Mouse (Mus musculus) layer of hippocampus, adult 11-12 months (tissue): ENCODE measurements around the gene Zfp398.
"Not testable (repeated sequence)": the region's sequence is repeated elsewhere in the genome, so short reads cannot be mapped to it uniquely, and the experiment has no call there.

Experiments used
- DNase-seq: peaks from one replicate; pipeline ENCODE4 v3.0.0; 2022; ENCODE audit warnings: low spot score

Gene Zfp398

DNA sequence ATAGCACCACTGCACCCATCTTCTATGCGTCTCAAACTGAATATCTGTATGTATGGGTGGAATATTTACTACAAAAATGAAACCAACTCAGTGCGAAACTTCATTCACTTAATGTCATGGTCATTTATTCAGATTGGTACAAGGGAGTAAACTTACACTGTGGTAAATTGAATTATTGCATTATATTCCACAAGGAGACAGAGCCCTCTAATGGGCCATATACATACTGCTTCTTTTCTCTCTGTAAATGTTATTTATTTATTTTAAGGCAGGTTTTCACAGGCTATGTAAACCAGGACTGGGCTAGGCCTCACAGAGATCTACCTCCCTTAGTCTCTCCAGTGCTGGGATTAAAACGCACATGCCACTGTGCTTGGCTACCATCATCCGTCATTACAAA lies 8.0 kb upstream of the Zfp398 start:
- DNase-seq, result no peak

DNA sequence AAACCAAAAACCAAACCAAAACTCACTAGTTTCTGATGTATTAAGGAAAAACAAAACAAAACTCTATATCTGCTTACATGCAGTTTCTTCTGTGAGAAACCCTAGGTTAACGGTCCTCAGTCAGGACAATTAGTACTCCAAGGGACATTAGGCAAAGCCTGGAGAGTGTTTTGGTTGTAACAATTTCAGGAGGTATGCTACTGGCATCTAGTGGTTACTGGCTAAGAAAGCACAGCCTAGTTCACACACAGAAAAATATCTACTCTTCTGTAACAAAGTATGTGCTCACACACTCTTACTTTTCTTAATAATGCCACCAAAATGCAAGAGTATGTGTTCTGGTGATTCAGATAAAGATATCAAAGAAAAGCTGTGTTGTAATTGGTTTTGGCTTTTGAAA lies 6.5 kb upstream of the Zfp398 start:
- DNase-seq, result no peak

DNA sequence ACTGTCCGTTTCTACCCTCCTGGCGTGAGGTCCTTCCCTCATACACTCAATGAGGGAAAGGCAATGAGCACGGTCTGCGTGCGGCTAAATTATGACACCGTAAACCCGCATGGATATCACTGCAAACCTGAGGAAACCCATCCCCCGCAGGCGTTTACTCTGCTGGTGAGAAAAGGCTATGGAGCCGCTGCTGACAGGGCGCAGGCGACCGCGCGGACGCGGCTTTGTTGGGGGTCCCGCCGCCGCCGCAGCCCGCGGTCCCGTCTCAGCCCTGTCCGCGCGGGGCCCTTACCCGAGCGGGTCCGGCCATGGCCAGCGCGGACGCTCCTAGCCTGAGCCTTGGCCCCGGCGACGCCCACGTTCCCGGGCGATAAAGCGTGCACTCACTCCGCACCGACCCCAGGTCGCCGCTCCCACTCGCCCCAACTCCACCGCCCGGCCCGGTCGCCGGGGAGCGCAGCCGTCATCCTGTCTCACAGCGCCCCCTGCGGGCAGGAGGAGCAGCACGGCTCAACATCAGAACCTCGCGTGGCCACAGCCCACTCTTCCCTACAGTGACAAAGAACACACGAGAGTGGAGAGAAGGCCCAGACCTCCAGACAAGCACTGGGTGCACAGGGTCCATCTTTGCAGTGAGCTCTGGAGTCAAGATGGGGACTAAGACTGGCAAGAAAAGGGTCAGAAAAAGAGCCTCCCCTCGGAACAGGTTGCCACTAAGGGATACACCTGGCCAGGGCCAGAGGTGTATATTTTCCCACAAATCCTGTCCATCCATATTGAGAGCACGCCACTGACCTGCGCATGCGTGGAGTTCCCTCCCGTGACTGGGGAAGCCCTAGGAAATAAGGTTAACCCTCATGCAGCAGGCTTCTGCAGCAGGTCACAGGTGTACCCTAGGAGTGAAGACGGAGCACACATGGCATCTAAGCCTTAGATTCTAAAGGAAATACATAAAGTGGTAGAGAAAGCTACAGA lies 5.1 kb upstream of the Zfp398 start, which contains the start of gene Zfp786:
Gene Zfp786 (minus strand): TSS at position 764 of the 975 bp plus-strand sequence.
- peak; percentile 91 for DNase-seq

DNA sequence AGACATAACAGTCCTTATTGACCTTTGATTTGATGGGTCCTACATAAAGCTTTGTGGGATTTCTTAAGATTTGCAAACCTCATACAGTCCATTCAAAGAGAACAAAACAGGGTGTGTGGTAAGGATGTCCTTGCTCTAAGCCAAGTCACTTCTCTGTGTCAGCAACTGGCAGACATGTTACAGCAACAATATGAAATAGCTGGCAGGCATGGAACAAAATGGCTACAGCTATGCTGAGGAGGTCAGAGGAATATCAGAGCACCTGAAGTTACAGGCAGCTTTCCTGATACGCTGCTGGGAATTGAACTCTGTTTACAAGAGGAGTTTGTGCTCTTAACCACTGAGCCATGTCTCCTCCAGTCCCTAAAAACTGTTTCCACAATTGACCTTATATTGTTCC lies 3.2 kb upstream of the Zfp398 start:
- no peak for DNase-seq

DNA sequence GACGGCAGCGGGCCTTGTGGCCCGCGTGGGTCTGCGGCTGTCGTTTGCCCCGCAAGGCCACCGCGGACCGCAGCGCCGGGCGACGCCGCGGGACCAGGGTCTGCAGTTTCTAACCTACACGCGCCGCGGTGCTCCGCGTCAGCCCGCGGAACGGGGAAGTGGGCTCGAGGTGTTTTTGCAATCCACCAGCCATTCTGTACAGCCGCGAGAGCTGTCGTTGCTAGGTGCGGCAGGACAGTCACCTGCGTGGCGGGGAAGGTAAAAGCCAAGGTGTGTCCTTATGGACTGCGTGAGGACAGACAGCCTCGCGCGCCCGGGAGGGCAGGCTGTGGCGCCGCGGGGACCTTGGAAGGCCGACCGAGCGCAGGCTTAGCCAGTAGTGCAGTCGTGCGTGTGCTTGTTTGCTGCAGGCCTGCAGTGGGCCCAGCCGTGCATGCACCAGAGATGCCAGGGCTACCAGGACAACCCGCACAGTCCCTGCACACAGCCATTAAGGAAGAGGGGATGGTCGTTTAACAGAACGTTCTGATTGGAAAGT lies 592 bp downstream of the Zfp398 start:
- DNase-seq, result peak; percentile 47

DNA sequence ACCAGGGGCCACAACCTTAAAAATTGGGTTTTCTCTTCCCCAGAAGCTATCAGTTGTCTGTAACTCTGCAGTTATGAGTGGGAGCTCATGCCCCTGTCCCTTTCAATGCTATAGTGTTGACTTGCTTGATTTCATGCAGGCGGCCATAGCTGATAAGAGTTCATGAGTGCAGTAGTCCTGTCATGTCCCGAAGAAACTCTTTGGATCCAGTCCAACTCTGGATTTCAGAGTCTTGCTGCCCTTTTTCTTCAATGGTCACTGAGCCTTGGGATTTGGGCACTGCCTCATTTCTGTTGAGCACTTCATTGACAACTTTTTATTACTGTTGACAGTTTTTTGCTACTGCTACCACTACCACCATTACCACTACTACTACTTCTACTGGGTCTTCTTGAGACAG lies 2.2 kb downstream of the Zfp398 start:
- DNase-seq, result no peak

DNA sequence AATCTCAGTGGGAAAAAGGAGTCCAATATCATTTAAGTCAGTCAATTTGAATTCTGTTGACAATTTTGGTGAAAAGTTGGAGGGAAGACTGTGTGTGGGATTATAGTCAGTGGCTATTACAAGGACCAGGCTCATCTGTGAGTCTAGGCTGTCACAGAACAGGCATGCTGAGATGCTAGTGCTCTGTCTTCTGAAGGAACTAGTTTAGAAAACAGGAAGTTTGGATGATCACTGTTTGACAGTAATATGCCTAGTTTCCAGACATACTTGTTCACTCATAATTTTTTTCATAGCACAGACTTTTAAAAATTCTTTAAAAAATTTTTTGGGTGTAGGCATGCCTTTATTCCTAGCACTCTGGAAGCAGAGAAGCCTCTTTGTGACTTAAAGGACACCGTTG lies 5.6 kb downstream of the Zfp398 start:
- DNase-seq, result no peak

DNA sequence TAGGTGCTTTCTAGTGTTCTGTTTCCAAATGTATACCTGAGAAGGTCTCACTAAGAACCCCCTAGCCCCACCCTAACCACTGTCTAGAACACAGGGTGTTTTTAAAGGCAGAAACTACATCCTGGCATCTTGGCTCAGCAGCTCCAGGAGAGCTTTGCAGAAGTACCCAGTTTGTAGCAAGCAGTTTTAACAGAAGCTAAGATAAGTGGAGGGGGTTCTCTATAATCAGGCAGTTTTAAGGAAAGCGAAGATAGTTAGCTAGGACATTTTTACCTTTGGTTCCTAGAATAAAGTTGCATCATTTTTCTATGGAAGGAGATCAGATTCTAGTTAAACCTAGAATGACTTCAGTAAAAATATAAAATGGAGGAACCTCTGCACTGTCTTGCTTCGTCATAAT lies 6.4 kb downstream of the Zfp398 start:
- no peak for DNase-seq

DNA sequence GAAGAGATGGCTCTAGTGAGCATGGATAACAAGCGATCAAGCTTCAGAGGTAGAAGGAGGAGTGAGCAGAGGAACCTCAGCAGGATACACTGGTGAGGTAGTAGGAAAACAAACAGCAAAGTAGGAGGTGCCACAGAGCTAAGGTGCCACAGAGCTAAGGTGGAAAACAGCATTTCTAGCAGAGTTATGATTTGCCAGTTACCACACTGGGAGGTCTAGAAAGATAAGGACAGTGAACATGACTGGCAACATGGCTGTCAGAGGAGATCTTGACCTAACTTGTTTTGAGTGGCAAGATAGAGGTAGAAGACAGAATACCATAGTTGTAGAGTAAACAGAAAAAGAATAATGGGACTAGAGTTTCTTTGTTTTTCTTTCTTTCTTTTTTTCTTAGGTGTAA lies 6.9 kb downstream of the Zfp398 start:
- no peak for DNase-seq

DNA sequence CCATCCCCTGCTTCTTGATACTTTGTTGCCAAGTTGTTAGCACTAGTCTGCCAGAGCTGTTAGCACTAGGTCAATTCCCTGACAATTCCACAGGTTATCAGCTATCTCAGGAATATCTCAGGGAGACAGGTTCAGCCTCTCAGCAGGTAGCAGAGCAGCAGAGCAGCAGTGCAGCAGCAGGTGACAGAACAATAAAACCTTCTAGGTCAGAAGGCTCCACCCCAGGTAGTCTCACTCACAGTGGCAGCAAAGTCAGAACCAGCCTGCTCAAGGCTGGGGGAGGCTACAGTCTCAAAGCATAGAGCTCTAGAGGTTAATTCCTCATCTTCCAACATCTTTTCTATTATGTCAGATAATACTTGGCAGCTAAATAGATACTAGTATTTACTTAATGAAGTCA lies 10.3 kb downstream of the Zfp398 start:
- no peak for DNase-seq

DNA sequence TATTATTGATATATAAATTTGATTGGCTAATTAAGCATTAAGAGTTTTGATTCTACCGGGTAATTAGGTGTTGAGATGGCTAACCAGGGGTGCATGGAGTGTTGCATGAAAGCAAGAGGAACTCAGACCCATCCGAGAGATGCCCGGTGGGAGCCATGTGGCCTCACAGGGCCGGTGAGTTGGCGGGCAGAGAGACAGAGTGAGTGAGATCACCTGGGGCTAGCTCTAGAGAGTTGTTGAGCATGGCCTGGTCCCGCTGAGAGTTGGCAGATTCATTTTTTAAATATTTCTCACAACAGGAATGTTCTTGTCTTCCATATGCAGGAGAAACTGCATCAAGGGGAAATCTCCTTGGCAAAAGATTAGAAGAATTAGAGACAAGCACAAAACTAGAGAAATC lies 21.8 kb downstream of the Zfp398 start:
- no peak for DNase-seq

DNA sequence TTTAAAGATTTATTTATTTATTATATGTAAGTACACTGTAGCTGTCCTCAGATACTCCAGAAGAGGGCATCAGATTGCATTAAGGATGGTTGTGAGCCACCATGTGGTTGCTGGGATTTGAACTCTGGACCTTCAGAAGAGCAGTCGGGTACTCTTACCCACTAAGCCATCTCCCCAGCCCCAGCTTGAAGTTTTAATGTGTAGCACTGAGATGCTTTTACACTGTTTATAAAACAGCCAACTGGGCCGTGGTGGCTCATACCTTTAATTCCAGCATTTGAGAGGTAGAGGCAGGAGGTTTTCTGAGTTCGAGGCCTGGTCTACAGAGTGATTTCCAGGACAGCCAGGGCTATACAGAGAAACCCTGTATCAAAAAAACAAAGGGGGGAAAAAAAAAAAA lies 22.3 kb downstream of the Zfp398 start:
- DNase-seq, result not testable (repeated sequence)

DNA sequence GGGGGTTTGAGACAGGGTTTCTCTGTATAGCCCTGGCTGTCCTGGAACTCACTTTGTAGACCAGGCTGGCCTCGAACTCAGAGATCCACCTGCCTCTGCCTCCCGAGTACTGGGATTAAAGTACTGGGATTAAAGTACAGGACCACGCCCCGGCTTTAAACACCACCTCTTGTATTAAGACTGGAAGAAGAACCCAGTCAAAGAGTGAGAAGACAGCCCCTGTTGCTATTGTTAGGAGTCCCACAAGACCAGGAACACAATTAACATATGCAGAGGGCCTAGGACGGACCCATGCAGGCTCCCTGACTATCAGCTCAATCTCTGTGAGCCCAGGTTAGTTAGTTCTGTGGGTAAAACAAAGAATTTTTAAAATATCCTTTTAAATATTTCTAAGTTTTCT lies 36.8 kb downstream of the Zfp398 start:
- DNase-seq, result no peak

DNA sequence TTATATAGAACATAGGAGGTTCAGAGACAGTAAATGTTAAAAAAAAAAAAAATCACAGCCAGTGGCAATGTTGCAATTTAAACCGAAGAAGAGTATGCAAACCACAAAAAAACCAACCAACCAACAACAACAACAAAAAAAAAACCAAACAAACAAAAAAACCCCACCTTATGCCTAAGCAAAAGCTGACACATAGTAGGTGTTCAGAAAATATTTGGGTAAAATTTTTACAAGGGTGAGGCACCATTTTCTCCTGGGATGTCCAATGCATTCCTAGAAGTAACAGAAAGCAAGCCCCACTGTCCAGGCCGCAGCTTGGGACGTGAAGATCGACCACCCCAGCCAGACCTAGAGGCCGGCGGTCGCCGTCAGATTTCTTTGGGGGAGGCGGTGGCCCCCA lies 41.6 kb downstream of the Zfp398 start, which contains the start of gene Zfp282:
Gene Zfp282 (plus strand): TSS at position 147 of the 400 bp plus-strand sequence.
- no peak for DNase-seq

DNA sequence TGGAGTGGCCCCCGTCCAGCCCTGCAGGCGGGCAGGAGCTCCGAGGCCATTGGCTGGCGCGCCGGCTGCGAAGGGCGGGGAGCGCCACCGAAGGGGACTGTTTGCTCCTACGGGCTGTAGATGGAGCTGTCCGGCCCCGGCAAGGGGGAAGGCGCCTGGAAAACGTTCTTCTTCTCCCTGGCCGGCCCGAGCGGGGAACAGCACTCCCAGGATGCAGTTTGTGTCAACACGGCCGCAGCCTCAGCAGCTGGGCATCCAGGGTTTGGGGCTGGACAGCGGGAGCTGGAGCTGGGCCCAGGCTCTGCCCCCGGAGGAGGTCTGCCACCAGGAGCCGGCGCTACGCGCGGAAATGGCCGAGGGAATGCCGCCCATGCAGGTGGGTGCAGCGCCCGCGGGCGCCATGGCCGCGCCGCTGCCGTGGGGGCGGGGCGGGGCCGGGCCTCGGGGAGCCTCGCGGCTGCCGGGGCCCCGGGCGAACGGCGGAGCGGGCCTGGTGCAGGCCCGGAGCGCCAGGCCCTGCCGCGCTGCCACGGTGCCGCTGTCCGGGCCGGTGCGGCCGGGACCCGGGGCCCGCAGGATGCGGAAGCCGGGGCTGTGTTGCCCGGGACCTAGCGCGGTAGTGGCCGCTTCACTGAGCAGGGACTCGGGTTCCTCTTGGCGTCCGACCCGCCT lies 42.1 kb downstream of the Zfp398 start:
- peak; percentile 89 for DNase-seq

DNA sequence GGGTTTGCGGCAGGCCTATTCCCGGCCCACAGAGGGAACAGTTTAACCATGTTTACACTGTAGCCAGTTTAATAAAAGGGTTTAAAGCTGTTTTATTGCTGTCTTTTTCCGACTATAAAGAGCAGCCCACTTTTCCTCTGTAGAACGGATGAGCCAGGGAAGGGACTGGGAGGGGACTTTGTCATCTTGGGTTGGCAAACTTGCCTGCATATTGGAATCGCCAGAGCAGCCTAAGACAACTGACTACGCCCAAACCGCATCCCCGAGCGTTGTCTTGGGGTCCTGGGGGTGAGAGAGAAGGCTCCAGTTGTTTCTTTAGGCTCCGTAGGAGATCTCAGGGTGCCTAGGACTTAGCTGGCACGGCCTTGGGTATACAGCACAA lies 42.7 kb downstream of the Zfp398 start:
- DNase-seq, result no peak

DNA sequence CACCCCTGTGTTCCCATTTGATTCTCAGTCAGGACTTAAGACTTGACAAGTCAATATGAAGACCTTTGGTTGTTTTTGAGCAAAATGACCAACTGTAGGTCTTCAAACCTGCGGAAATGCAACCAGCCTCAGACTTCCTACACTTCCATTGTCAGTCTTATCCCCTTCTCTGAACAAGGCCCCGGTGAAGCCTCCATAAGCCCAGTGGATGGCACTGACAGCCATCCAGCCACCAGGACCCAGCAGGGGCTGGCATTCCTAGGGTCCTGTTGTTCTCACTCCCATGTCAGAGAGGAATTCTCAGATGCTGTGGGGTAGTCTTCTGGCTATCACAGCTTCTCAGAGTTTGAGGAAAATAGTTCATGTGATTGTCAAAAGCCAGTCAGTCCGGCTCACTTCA lies 43.1 kb downstream of the Zfp398 start:
- DNase-seq, result no peak

DNA sequence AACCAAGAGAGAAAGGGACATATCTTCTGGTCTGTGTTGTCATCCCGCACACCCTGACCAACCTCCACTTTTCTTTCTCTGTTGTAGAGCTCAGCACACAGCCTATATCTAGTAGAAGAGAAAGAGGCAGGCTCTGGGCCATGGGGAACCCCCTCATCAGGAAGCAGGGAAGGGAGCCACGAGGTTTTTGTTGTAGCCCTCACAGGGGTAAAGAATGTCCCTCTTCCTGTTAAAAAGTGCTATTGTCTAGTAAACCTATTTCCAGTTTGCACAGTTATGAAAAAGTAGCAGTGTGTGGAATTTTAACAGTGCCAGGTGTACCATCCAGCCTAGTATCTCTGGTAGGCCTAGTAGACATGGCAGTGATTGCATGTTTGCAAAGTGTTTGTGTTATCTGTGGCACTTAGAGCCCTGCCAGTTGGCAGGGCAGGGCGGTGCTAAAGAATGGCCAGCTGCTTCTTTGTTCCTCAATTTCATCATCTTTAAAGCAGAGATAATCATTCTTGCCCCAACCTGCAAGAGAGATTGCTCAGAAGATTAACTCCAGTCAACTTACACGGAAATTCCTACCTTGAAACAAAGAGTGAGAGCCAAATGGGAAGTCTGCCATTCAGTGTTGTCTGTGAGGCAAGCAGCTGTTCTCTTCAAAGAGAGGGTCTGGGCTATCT lies 43.7 kb downstream of the Zfp398 start:
- DNase-seq, result no peak

DNA sequence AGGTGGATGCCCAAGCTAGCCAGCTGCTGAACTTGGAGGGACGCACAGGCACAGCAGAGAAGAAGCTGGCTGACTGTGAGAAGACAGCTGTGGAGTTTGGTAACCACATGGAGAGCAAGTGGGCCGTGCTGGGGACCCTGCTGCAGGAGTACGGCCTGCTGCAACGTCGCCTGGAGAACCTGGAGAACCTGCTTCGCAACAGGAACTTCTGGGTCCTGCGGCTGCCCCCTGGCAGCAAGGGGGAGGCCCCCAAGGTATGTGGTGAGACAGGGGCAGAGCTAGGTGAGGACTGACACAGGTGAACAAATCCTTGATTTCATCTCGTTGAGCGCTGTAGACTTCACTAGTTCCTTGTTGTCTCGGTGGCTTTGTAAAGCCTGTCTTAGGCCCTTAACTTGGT lies 44.7 kb downstream of the Zfp398 start:
- DNase-seq, result no peak

DNA sequence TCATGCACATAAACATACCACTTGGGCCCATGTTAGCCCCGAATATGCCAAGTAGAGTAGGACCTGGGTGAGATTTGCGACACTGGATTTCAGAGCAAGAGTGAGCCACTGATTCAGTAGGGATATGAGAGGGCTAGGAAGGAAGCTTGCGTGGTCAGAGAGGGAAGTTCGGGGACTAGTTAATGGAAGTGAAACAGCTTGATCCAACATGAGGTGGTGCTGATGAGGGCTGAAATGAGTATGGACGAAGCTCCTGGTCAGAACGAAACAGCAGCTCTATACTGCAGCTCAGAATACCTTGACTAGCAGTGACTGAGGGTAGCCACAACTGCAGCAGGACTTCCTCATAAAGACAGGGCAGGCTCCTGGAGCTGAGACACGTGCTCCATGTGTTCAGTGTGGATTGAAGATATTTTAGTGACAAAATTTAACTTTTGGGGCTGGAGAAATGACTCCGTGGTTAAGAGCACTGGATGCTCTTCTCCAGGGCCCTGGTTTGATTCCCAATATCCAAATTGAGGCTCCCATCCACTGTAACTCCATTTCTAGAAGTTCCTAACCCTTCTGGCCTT lies 53.4 kb downstream of the Zfp398 start:
- DNase-seq, result no peak

DNA sequence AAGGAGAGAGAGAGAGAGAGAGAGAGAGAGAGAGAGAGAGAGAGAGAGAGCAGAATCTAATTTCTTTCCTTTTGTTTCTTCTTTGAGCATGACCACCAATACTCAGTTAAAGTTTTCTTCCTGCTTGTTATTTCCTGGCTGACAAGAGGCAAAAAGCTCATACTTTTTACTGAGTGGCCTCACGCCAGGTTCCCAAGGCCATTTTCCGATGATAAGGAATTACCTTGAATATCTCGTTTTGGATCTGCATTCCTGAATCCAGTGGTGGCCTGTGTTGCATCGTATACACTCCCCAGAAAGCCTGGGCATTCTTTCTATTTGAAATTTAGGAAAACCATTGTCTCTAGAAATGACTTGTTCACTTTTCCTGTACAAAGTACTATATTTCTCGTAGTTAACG lies 64.0 kb downstream of the Zfp398 start:
- DNase-seq, result no peak

DNA sequence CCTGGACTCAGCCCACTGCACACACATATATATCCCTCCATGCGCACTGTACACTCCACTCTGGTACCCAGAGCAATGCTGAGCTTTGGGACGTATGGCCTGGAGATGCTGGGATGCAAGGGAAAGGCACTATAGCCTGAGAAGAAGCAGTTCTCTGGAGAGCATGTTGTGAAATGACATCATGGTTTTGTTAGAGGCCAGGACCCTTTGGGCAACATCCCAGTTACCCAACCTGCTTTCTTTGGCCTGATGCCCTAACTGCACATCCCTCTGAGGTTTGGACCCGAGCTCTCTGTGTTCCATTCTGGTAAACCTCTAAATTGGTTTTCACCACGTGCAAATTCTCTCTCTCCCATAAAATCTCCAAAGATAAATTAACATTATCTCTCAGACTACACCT lies 68.1 kb downstream of the Zfp398 start:
- no peak for DNase-seq
